Mouse (Mus musculus) heart, postnatal 0 days (tissue): ENCODE measurements around the gene Cnnm2.

ENCODE experiments used
- CTCF ChIP-seq: IDR thresholded peaks from 2 replicates; pipeline ENCODE4 v1.5.1; 2016; ENCODE audit warnings: antibody characterized with exemption, control low read depth, low read depth
- EP300 ChIP-seq: IDR thresholded peaks from 2 replicates; pipeline ENCODE4 v1.6.1; 2016; ENCODE audit warnings: antibody characterized with exemption, low read depth

DNA sequence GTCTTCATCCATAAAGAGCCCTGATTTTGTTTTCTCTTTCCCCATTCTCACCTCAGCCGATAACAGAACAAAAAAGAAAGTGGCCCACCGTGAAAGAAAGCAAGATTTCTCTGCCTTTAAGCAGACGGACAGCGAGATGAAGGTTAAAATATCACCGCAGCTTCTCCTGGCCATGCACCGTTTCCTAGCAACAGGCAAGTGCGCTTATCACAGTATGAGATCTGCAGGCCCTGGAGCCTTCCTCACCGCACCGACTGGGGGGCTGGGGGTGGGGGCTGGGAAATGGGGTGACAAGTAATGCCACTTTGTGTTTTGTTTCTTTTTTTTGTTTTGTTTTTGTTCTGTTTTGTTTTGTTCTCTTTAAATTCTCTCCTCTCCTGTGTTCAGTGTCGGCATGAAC, 95.4 kb downstream of the Cnnm2 start:
- TF ChIP-seq EP300 (no peak), CTCF (no peak)
